Mouse (Mus musculus) G1E (cell line): ENCODE results near the gene Slc25a10. TPM values are rescaled to one million over a fixed set of nuclear protein-coding genes. Genes with fewer than 3 reads are reported as not detected.

ENCODE experiments used
- ATAC-seq: 2 replicates; pipeline ENCODE4 v1.8.0; 2016; ENCODE audit warnings: mild to moderate bottlenecking; ENCODE audit not compliant: insufficient number of reproducible peaks, poor library complexity, low FRiP score, severe bottlenecking; ENCODE audit errors: extremely low read depth
- DNase-seq: peaks from one replicate; pipeline ENCODE4 v3.0.0; 2012; ENCODE audit warnings: low spot score
- H3K27me3 ChIP-seq: 2 replicates; pipeline ENCODE4 v1.6.1; 2012; ENCODE audit warnings: mild to moderate bottlenecking, low read length, inconsistent platforms; ENCODE audit not compliant: insufficient read depth
- H3K36me3 ChIP-seq: replicated peaks from 2 replicates; pipeline ENCODE3; 2012; ENCODE audit warnings: mild to moderate bottlenecking, inconsistent platforms
- H3K4me1 ChIP-seq: 2 replicates; pipeline ENCODE4 v1.6.1; 2012; ENCODE audit warnings: low read depth, low read length, inconsistent platforms, mixed read lengths; ENCODE audit not compliant: insufficient read depth
- H3K4me3 ChIP-seq: 2 replicates; pipeline ENCODE4 v1.5.1; 2012; ENCODE audit warnings: low read depth, mild to moderate bottlenecking, inconsistent platforms, low read length, moderate library complexity, mixed read lengths
- H3K9me3 ChIP-seq: replicated peaks from 2 replicates; pipeline ENCODE4 v1.6.1; 2012; ENCODE audit warnings: inconsistent platforms
- CTCF ChIP-seq: IDR thresholded peaks from 2 replicates; pipeline ENCODE4 v1.5.1; 2012; ENCODE audit warnings: low read depth, low read length, inconsistent platforms, mixed read lengths
- GATA1 ChIP-seq: IDR thresholded peaks from 2 replicates; pipeline ENCODE4 v1.6.1; 2012; ENCODE audit warnings: borderline replicate concordance, low read length, inconsistent platforms, mixed read lengths
- GATA2 ChIP-seq: IDR thresholded peaks from 2 replicates; pipeline ENCODE4 v1.6.1; 2012; ENCODE audit warnings: low read depth, low read length, inconsistent platforms, borderline replicate concordance
- POLR2AphosphoS5 ChIP-seq: IDR thresholded peaks from 2 replicates; pipeline ENCODE4 v1.6.1; 2012; ENCODE audit warnings: low read depth, low read length, inconsistent platforms; ENCODE audit not compliant: insufficient replicate concordance
- TAL1 ChIP-seq: conservative IDR thresholded peaks from 2 replicates; pipeline ENCODE4 v1.6.1; 2012; ENCODE audit warnings: low read depth, low read length, inconsistent platforms, mixed read lengths
- polyA plus RNA-seq: library from polyadenylated mRNA; stranded (reverse); fragments of >175 nt; gene quantifications from 2 replicates; pipeline ENCODE4 v1.2.3, GENCODE M21; 2012
- total RNA-seq, 2 experiments: library from RNA; stranded (forward) in 1 of 2; stranded (reverse) in 1 of 2; fragments of 200-1000 nt in 1 of 2; fragments of >200 nt in 1 of 2; fragmentation: Nextera tagmentation in 1 of 2; gene quantifications; 2 replicates each; pipeline ENCODE4 v1.2.3; 2014 to 2017

The Slc25a10 gene
- total and polyA plus RNA-seq, 3 experiments: 18.7 to 38.7 (median 22.1) TPM

DNA sequence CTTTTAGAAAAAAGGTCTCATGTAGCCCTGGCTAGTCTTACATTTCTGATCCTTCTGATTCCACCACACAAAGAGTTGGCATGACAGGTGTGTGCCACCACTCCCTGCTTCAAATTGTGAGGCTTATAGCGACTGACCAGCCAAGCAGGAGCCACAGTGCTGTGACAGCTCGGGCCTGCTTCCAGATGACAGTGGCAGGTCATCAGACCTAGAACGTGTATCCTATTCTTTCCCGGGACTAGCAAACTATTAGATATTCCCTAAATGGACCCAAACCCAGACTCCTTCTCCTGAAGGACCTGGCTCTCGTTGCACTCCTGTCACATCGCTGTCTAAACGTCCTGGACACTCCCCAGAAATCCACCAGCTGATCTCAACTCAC, 57.1 kb downstream of the Slc25a10 start:
- Histone ChIP-seq H3K36me3 (peaks cover 60% of the 10 kb centered on the region), H3K4me1 (peaks cover 36% of the 10 kb centered on the region)

More for the DNA sequence above, 57.1 kb downstream of the Slc25a10 start:
- peaks cover 3% of the 10 kb centered on the region; the same call in 1 of the 2 replicates for H3K27me3 ChIP-seq
- DNase-seq (no peak), ATAC-seq (no peak)
- TF ChIP-seq GATA2 (no peak), CTCF (no peak), GATA1 (no peak), POLR2AphosphoS5 (no peak), TAL1 (no peak)
- H3K9me3 ChIP-seq: no peaks in the 10 kb centered on the region
- peak overlapping the region; percentile 87 for H3K4me3 ChIP-seq

Other genes with a start within 250 kb of the Slc25a10 start
Only the 20 nearest of the 30 such genes appear.
- gene Fscn2, start 130.3 kb upstream of the Slc25a10 start, total RNA-seq (2014; fragmentation: Nextera tagmentation): not detected in 2 replicates
- 0.11 TPM in 1 of 2 replicates, not detected in the other for gene Fscn2, start 130.3 kb upstream of the Slc25a10 start, total RNA-seq (2017)
- 0.03 TPM in 1 of 2 replicates, not detected in the other for gene Fscn2, start 130.3 kb upstream of the Slc25a10 start, polyA plus RNA-seq
- gene Faap100, start 113.1 kb upstream of the Slc25a10 start, total RNA-seq (2014; fragmentation: Nextera tagmentation): 12.0 and 13.6 TPM in 2 replicates
- 5.2 and 6.2 TPM in 2 replicates for gene Faap100, start 113.1 kb upstream of the Slc25a10 start, total RNA-seq (2017)
- gene Faap100, start 113.1 kb upstream of the Slc25a10 start, polyA plus RNA-seq: 29.7 and 30.6 TPM in 2 replicates
- 58.4 and 61.7 TPM in 2 replicates for gene Nploc4, start 54.1 kb upstream of the Slc25a10 start, total RNA-seq (2014; fragmentation: Nextera tagmentation)
- gene Nploc4, start 54.1 kb upstream of the Slc25a10 start, total RNA-seq (2017): 38.7 and 42.7 TPM in 2 replicates
- 68.2 and 72.4 TPM in 2 replicates for gene Nploc4, start 54.1 kb upstream of the Slc25a10 start, polyA plus RNA-seq
- gene Tspan10, start 49.2 kb upstream of the Slc25a10 start, total RNA-seq (2014; fragmentation: Nextera tagmentation): 0.68 TPM in 1 of 2 replicates, not detected in the other
- gene Tspan10, start 49.2 kb upstream of the Slc25a10 start, total RNA-seq (2017): not detected in 2 replicates
- not detected in 2 replicates for gene Tspan10, start 49.2 kb upstream of the Slc25a10 start, polyA plus RNA-seq
- 1.7 and 3.5 TPM in 2 replicates for gene Pde6g, start 38.3 kb upstream of the Slc25a10 start, total RNA-seq (2014; fragmentation: Nextera tagmentation)
- 0.23 and 0.33 TPM in 2 replicates for gene Pde6g, start 38.3 kb upstream of the Slc25a10 start, total RNA-seq (2017)
- gene Pde6g, start 38.3 kb upstream of the Slc25a10 start, polyA plus RNA-seq: 0.18 and 0.23 TPM in 2 replicates
- 15.2 and 17.4 TPM in 2 replicates for gene Oxld1, start 33.8 kb upstream of the Slc25a10 start, total RNA-seq (2014; fragmentation: Nextera tagmentation)
- gene Oxld1, start 33.8 kb upstream of the Slc25a10 start, total RNA-seq (2017): 24.9 and 25.6 TPM in 2 replicates
- gene Oxld1, start 33.8 kb upstream of the Slc25a10 start, polyA plus RNA-seq: 16.7 and 17.1 TPM in 2 replicates
- 32.4 and 41.7 TPM in 2 replicates for gene Ccdc137, start 33.7 kb upstream of the Slc25a10 start, total RNA-seq (2014; fragmentation: Nextera tagmentation)
- 41.2 and 42.8 TPM in 2 replicates for gene Ccdc137, start 33.7 kb upstream of the Slc25a10 start, total RNA-seq (2017)
- gene Ccdc137, start 33.7 kb upstream of the Slc25a10 start, polyA plus RNA-seq: 44.7 and 55.5 TPM in 2 replicates
- gene Arl16, start 24.2 kb upstream of the Slc25a10 start, total RNA-seq (2014; fragmentation: Nextera tagmentation): 18.0 and 24.5 TPM in 2 replicates
- gene Arl16, start 24.2 kb upstream of the Slc25a10 start, total RNA-seq (2017): 17.0 and 24.5 TPM in 2 replicates
- gene Arl16, start 24.2 kb upstream of the Slc25a10 start, polyA plus RNA-seq: 21.0 and 26.0 TPM in 2 replicates
- 60.5 and 63.2 TPM in 2 replicates for gene Mrpl12, start 7.2 kb upstream of the Slc25a10 start, total RNA-seq (2014; fragmentation: Nextera tagmentation)
- gene Mrpl12, start 7.2 kb upstream of the Slc25a10 start, total RNA-seq (2017): 125 and 140 TPM in 2 replicates
- gene Mrpl12, start 7.2 kb upstream of the Slc25a10 start, polyA plus RNA-seq: 514 and 633 TPM in 2 replicates
- not detected in 2 replicates for gene Gcgr, start 38.9 kb downstream of the Slc25a10 start, total RNA-seq (2014; fragmentation: Nextera tagmentation)
- not detected in 2 replicates for gene Gcgr, start 38.9 kb downstream of the Slc25a10 start, total RNA-seq (2017)
- gene Gcgr, start 38.9 kb downstream of the Slc25a10 start, polyA plus RNA-seq: not detected in 2 replicates
- gene Mcrip1, start 57.9 kb downstream of the Slc25a10 start, total RNA-seq (2014; fragmentation: Nextera tagmentation): 53.8 and 64.3 TPM in 2 replicates
- 19.2 and 20.9 TPM in 2 replicates for gene Mcrip1, start 57.9 kb downstream of the Slc25a10 start, total RNA-seq (2017)
- gene Mcrip1, start 57.9 kb downstream of the Slc25a10 start, polyA plus RNA-seq: 176 and 205 TPM in 2 replicates
- gene Ppp1r27, start 59.3 kb downstream of the Slc25a10 start, total RNA-seq (2014; fragmentation: Nextera tagmentation): not detected in 2 replicates
- gene Ppp1r27, start 59.3 kb downstream of the Slc25a10 start, total RNA-seq (2017): not detected in 2 replicates
- not detected in 2 replicates for gene Ppp1r27, start 59.3 kb downstream of the Slc25a10 start, polyA plus RNA-seq
- gene P4hb, start 81.4 kb downstream of the Slc25a10 start, total RNA-seq (2014; fragmentation: Nextera tagmentation): 268 and 289 TPM in 2 replicates
- gene P4hb, start 81.4 kb downstream of the Slc25a10 start, total RNA-seq (2017): 411 and 414 TPM in 2 replicates
- gene P4hb, start 81.4 kb downstream of the Slc25a10 start, polyA plus RNA-seq: 516 and 719 TPM in 2 replicates
- gene Arhgdia, start 89.8 kb downstream of the Slc25a10 start, total RNA-seq (2014; fragmentation: Nextera tagmentation): 354 and 381 TPM in 2 replicates
- 155 and 158 TPM in 2 replicates for gene Arhgdia, start 89.8 kb downstream of the Slc25a10 start, total RNA-seq (2017)
- gene Arhgdia, start 89.8 kb downstream of the Slc25a10 start, polyA plus RNA-seq: 1,000 and 1,072 TPM in 2 replicates
- 89.8 and 122 TPM in 2 replicates for gene Alyref, start 106.5 kb downstream of the Slc25a10 start, total RNA-seq (2014; fragmentation: Nextera tagmentation)
- gene Alyref, start 106.5 kb downstream of the Slc25a10 start, total RNA-seq (2017): 270 and 280 TPM in 2 replicates
- 505 and 623 TPM in 2 replicates for gene Alyref, start 106.5 kb downstream of the Slc25a10 start, polyA plus RNA-seq
- gene Anapc11, start 106.6 kb downstream of the Slc25a10 start, total RNA-seq (2014; fragmentation: Nextera tagmentation): 83.1 and 83.8 TPM in 2 replicates
- 62.3 and 69.3 TPM in 2 replicates for gene Anapc11, start 106.6 kb downstream of the Slc25a10 start, total RNA-seq (2017)
- gene Anapc11, start 106.6 kb downstream of the Slc25a10 start, polyA plus RNA-seq: 176 and 212 TPM in 2 replicates
- 1.9 and 2.6 TPM in 2 replicates for gene Npb, start 116.6 kb downstream of the Slc25a10 start, total RNA-seq (2014; fragmentation: Nextera tagmentation)
- 0.58 TPM in 1 of 2 replicates, not detected in the other for gene Npb, start 116.6 kb downstream of the Slc25a10 start, total RNA-seq (2017)
- gene Npb, start 116.6 kb downstream of the Slc25a10 start, polyA plus RNA-seq: 3.2 and 3.8 TPM in 2 replicates
- gene Pcyt2, start 126.1 kb downstream of the Slc25a10 start, total RNA-seq (2014; fragmentation: Nextera tagmentation): 29.0 and 43.1 TPM in 2 replicates
- gene Pcyt2, start 126.1 kb downstream of the Slc25a10 start, total RNA-seq (2017): 102 and 119 TPM in 2 replicates
- 129 and 146 TPM in 2 replicates for gene Pcyt2, start 126.1 kb downstream of the Slc25a10 start, polyA plus RNA-seq
- 28.9 and 35.3 TPM in 2 replicates for gene Sirt7, start 133.4 kb downstream of the Slc25a10 start, total RNA-seq (2014; fragmentation: Nextera tagmentation)
- 74.5 and 96.2 TPM in 2 replicates for gene Sirt7, start 133.4 kb downstream of the Slc25a10 start, total RNA-seq (2017)
- gene Sirt7, start 133.4 kb downstream of the Slc25a10 start, polyA plus RNA-seq: 169 and 256 TPM in 2 replicates
- 16.3 and 17.5 TPM in 2 replicates for gene Mafg, start 141.8 kb downstream of the Slc25a10 start, total RNA-seq (2014; fragmentation: Nextera tagmentation)
- 18.9 and 21.9 TPM in 2 replicates for gene Mafg, start 141.8 kb downstream of the Slc25a10 start, total RNA-seq (2017)
- gene Mafg, start 141.8 kb downstream of the Slc25a10 start, polyA plus RNA-seq: 29.2 and 38.9 TPM in 2 replicates